Mouse (Mus musculus) cerebral cortex, adult 2 months (tissue): ENCODE results near the gene Itgb1bp1.

Source experiments
- WGBS: fragments of 180-500 bp; shearing (Covaris S2); methylation state at CpG from one replicate; pipeline ENCODE4 v1.1.7; 2018; 5-methylcytosine and 5-hydroxymethylcytosine counted together

Itgb1bp1 gene

GRCm38 (mm10) chr12:21286243-21286622 is at the start of gene Itgb1bp1:
Gene Itgb1bp1, minus strand, starts transcription at chr12:21286284.
- under 1% methylated on average over 28 of the region's 28 CpGs for WGBS

DNA sequence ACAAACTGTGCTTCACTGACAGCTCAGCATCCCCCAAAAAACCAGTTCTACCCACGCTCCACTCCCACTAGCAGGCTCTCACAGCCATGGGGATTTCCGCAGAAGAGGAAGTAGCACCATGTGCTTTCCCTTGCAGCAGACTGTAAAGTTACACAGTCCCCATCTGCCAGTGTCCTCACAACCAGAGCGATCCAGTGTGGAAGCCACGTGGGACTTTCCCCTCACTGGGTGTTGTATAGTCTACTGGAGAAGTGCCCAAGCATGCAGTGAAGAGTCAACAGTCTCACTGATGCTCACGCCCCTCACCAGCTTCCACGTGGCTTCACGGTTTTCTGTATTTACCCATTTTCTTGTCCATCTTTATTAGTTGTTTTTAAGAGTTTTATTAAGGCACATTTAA is 49.8 kb upstream of the Itgb1bp1 start:
- WGBS, result 49% methylated on average over 7 of the region's 7 CpGs

DNA sequence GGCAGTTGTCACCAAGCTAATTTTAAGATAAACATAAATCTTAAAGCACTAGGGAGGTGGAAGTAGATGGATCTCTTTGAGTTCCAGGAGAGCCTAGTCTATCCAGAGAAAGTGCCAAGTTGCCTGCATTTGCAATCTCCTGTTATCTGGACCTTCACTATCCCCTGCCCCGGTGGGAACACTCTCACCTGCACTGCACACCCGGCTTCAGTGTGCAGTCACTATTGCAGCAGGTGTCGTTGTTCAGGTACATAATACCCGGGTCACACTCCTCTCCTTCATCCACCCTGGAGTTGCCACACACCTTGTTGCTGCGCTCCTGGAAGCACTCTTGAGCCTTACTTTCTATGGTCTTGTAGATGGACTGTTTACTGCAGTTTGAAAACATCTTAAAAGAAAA is 47.7 kb upstream of the Itgb1bp1 start:
- WGBS, result 95% methylated on average over 5 of the region's 5 CpGs

- WGBS, result 94% methylated on average over 7 of the region's 7 CpGs
Observed at GRCm38 (mm10) chr12:21333021-21333420, 46.9 kb upstream of the Itgb1bp1 start.

GRCm38 (mm10) chr12:21331711-21332110 is 45.6 kb upstream of the Itgb1bp1 start:
- WGBS, result 47% methylated on average over 6 of the region's 6 CpGs

- WGBS, result 52% methylated on average over 10 of the region's 10 CpGs
Observed at GRCm38 (mm10) chr12:21330961-21331576, 45.0 kb upstream of the Itgb1bp1 start.

- 88% methylated on average over 9 of the region's 9 CpGs for WGBS
Observed at GRCm38 (mm10) chr12:21329661-21330400, 43.7 kb upstream of the Itgb1bp1 start.

GRCm38 (mm10) chr12:21326325-21326724 is 40.2 kb upstream of the Itgb1bp1 start:
- 96% methylated on average over 3 of the region's 3 CpGs for WGBS

DNA sequence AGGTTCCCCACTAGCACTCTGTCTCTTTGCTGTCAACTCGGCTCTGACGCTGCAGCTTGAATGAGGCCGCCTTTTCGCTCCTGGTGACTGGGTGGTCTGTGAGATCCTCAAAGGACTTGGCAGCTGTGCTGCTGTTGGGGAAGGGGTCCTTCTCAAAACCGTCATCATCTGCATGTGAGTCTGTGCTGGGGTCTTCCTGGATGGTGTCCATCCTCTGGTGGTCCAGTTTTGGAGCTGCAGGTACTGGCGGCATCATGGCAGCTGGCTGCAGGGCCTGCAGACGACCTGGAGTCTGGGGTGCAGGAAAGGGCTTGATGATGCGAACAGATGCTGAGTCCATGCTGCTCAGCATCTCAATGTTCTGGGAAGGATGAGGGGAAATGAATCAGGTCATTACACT is 39.2 kb upstream of the Itgb1bp1 start:
- WGBS, result 90% methylated on average over 8 of the region's 8 CpGs

DNA sequence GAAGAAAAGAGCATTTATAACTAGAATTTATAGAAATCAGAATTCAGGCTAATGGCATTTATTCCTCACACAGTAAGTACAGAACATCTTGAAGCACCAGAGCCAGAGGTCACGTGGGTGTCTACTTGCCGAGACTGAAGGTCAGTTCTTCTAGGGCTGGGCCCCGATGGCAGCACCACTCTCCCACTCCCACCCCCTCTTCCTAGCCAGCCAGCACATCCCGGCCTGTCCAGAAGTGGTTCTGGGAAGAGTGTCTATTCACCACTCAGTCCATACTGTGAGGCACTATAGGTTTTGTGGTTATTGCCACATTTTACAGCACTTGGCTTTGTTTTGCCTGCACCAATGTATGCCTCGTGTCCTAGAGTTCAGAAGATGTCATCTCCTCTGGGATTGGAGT is 38.0 kb upstream of the Itgb1bp1 start:
- 83% methylated on average over 5 of the region's 5 CpGs for WGBS

DNA sequence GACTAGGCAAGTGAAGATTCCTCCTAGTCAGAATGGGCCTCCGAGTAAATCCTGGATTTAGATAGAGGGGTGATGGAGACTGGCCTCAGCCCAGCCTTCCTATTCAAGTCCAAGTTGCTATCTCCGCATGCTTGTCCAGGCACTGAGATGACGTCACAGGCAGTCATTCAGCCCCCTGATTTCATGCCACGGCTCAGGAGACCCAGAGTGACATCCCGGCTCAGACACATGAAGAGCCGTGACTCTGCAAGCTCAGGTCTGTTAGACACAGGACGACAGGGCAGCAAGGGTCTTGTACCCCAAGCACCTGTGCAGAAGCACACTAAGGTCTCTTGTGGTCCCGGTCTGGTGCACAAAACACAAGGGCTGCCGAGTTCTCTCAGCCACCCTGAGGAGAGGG is 36.8 kb upstream of the Itgb1bp1 start:
- 86% methylated on average over 9 of the region's 9 CpGs for WGBS

DNA sequence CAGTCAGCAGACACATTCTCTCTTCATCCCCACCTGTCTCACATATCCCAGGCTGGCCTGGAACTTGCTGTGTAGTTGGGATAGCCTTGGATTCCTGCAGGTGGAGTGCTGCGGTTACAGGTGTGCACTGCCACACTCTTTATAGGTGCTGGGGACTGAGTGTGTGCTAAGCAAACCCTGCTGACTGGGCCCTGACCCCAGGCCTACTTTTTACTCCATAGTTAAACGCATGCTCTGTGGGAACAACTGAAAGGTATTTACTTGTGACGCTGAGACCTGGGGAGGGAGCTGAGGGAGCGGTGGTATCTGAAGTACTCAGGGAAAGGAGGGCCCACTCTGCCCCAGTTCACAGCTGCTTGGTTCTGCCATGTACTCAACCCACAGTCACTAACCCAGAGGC is 36.2 kb upstream of the Itgb1bp1 start:
- WGBS, result 88% methylated on average over 4 of the region's 4 CpGs

DNA sequence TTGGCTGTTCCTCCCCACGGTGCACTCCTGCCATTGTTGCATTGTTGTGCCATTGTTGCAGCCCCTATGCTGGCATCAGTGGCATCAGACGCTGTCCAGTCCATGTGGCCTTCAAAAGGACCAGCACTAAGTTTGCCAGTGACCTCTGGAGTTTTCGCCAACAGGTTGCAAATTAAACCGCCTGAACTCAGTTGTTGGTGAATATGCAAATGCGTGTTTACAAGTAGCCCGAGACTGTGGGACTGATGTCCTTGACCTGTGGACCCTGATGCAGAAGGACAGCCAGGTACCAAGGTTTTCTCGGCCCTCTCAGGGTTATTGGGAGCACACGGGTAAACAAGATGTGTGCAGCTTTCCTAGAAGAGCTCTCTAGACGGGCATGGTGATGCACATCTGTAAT is 35.1 kb upstream of the Itgb1bp1 start:
- 88% methylated on average over 9 of the region's 9 CpGs for WGBS

GRCm38 (mm10) chr12:21320317-21320716 is 34.2 kb upstream of the Itgb1bp1 start:
- 95% methylated on average over 4 of the region's 4 CpGs for WGBS

DNA sequence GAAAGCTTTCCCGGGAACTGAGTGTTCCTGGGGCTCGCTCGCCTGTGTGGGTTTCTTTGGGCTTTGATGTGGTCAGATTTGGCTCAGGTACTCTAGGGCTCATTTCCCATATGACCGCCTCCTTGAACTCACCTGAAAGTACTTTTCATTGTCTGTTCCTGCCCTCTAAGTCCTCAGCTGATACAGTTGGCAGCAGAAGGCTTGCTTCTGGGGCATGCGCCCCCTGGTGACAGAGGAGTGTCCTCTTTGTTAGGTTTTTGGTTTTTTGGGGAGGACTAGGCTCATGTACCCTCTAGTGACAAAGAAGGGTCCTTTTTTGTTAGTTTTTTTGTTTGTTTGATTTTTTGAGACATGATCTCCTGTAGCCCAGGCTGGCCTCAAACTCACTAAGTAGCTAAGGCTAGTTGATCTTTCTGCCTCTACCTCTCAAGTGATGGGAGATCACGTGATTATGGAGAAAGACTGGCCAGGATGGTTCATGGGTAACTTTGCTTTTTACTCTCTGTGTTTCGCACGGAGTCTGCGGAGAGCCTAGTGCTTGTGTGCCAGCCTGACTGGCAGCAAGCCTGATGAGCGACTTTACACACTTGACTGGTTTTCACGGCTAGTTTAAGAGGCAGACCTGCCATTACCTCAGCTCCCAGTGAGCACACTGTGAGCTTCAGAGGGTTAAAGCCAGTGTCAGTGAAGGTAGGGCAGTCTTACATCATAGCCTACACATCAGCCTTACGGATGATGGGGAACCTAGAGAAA is 32.2 kb upstream of the Itgb1bp1 start:
- 77% methylated on average over 12 of the region's 12 CpGs for WGBS

DNA sequence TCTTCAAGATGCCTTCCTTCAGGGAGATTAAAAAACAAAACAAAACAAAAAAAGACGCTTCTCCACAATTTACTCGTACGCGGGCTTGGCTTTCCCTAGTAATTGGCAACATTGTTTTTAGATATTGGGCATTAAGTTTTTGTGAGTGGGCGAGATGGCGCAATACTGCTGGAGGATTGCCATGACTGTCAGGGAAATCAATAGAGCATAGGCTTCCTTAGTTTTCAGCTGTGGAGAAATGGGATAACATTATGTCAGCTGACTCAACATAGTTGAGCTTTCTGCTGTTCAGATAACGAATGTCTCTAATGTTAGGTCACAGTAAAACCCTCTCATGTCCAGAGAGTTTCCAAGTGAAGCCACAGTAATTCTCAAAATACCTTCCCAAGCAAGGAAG is 30.8 kb upstream of the Itgb1bp1 start:
- 10% methylated on average over 7 of the region's 7 CpGs for WGBS

- WGBS, result 2% methylated on average over 59 of the region's 59 CpGs
Observed at GRCm38 (mm10) chr12:21315923-21316868, 30.1 kb upstream of the Itgb1bp1 start, which contains the start of gene Iah1. Gene Iah1, plus strand, starts transcription at chr12:21316389.

DNA sequence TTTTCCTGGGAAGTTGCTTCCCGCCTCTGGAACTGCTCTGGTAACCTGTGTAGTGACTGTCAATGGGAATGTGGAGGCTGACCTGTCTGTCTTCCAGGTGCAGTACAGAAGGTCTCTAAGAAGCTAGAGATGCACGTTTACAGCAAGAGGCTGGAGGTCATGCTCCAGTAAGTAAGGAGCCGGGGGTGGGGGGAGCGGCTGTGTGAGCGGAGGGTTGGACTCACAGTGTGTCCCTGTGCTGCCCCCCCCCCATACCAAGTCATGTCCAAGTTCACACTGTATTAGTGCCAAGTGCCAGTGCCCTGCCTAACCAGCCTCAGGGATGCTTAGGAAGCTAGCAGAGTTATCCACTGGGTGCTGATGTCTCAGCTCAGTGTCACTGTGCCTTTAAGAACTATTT is 26.1 kb upstream of the Itgb1bp1 start:
- 88% methylated on average over 5 of the region's 5 CpGs for WGBS

GRCm38 (mm10) chr12:21306721-21307120 is 20.6 kb upstream of the Itgb1bp1 start:
- 81% methylated on average over 4 of the region's 4 CpGs for WGBS

DNA sequence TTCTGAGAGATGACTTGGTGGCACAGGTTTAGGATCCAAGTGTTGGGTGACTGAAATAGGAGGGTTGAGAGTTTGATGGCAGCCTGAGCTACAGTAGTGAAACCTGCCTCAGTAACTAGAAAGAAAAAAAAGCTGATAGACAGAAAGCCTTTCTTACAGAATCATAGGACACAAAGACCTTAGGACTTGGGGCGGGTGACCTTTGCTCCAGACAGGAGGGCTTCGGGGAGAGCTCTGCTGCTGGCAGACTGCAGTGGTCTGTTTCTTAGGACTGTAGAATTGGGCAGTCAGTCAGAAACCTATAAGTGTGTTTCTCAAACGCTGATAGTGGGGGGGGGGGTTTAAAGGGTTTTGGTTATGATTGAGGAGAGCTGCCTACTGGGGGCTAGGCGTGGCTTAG is 19.7 kb upstream of the Itgb1bp1 start:
- 91% methylated on average over 4 of the region's 4 CpGs for WGBS

- WGBS, result 81% methylated on average over 5 of the region's 5 CpGs
Observed at GRCm38 (mm10) chr12:21302361-21302783, 16.3 kb upstream of the Itgb1bp1 start.

DNA sequence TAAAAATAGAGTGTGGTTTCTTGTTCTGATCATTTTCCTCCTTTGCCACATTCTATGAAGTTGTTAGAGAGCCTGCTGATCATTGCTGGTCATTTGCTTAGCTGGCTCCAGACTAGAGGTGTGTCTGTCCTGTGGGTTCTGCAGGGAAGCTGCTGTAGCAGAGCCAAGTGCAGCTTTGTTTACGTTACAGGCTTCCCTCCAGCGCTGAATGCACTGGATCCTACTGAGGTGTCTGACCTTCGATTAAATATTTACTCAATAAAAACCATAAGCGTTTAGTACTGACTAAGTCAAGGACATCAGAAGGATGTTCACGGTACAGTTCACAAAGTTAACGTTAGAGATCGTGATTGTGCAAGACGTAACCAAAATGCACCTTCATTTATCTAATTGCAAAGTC is 15.8 kb upstream of the Itgb1bp1 start:
- WGBS, result 79% methylated on average over 8 of the region's 8 CpGs
